Mouse (Mus musculus) intestine, embryonic 14.5 days (tissue): ENCODE measurements around the gene Ifi206. TPM values are rescaled to one million over a fixed set of nuclear protein-coding genes. Genes with fewer than 3 reads are reported as not detected.

Experiments used
- ATAC-seq: fragments of 200-750 bp; cut with Nextera tagmentation; replicated peaks from 2 replicates; pipeline ENCODE4 v1.8.0; 2017; ENCODE audit warnings: low read depth, moderate number of reproducible peaks, moderate TSS enrichment, moderate library complexity; ENCODE audit not compliant: low FRiP score, low TSS enrichment
- DNase-seq: peaks from one replicate; pipeline ENCODE4 v3.0.0-alpha.2; 2018; ENCODE audit warnings: low spot score
- H3K27ac ChIP-seq: fragments of 300-500 bp; sonication (generic); 2 replicates; pipeline ENCODE4 v1.5.1; 2014; ENCODE audit warnings: low read depth, mild to moderate bottlenecking, control low read depth
- H3K27me3 ChIP-seq: fragments of 300-500 bp; sonication (generic); replicated peaks from 2 replicates; pipeline ENCODE4 v1.6.1; 2014; ENCODE audit warnings: low read length, control low read depth; ENCODE audit not compliant: control insufficient read depth, insufficient read depth
- H3K36me3 ChIP-seq: fragments of 300-500 bp; sonication (generic); 2 replicates; pipeline ENCODE4 v1.6.1; 2014; ENCODE audit warnings: low read length, control low read depth; ENCODE audit not compliant: control insufficient read depth, insufficient read depth
- H3K4me1 ChIP-seq: fragments of 300-500 bp; sonication (generic); replicated peaks from 2 replicates; pipeline ENCODE4 v1.6.1; 2014; ENCODE audit warnings: low read length, control low read depth, mixed read lengths; ENCODE audit not compliant: control insufficient read depth, insufficient read depth
- H3K4me2 ChIP-seq: fragments of 300-500 bp; sonication (generic); 2 replicates; pipeline ENCODE4 v1.6.1; 2014; ENCODE audit warnings: low read length
- H3K4me3 ChIP-seq: fragments of 300-500 bp; sonication (generic); 2 replicates; pipeline ENCODE4 v1.5.1; 2014; ENCODE audit warnings: low read depth, low read length, control low read depth, mixed read lengths
- H3K9ac ChIP-seq: fragments of 300-500 bp; sonication (generic); 2 replicates; pipeline ENCODE4 v1.6.1; 2014; ENCODE audit warnings: mild to moderate bottlenecking, low read length
- H3K9me3 ChIP-seq: fragments of 300-500 bp; sonication (generic); 2 replicates; pipeline ENCODE4 v1.6.1; 2016; ENCODE audit warnings: low read length, control low read depth; ENCODE audit not compliant: control insufficient read depth
- WGBS: fragments of 180-500 bp; shearing (Covaris S2); extraction: QIAGEN DNeasy Blood & Tissue Kit; methylation state at CpG from one replicate; pipeline ENCODE4 v1.1.7; 2014; 5-methylcytosine and 5-hydroxymethylcytosine counted together
- polyA plus RNA-seq: library from polyadenylated mRNA; unstranded; fragments of >200 nt; fragmentation: Nextera tagmentation; extraction: Ambion mirVana; gene quantifications from 2 replicates; pipeline ENCODE4 v1.2.1, GENCODE M21; 2014

The Ifi206 gene
- polyA plus RNA-seq, 1 experiment from 2014 or later = 0.18 TPM

DNA sequence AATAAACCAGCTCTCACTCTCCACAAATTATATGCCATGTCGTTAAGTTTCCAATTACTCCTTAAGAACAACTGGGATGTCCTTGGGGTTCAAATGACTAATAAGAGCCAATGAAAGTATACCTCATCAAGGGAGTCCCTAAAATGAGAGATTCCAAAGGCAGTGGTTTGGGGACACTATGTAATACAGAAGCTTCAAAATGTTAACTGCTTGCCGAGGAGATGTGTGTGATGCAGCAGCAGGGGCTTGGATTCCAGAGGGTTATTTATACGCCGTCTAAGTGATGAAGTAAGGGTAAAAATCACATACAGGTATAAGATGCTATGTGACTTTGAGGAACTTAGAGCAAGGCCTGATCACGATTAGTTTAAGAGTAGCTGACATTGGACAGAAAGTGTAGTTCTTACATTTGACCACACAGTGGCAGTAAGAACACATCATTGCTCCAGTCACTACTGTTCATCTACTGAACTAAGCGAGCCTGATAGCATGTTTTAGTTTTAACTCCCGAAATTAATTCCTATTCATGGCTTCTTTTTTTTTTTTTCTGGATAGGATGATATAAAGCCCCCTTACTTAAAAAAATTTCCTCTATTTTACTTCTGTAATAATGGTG is 34.6 kb downstream of the Ifi206 start:
- Histone ChIP-seq H3K9me3 (no peaks in the 10 kb centered on the region), H3K36me3 (no peaks in the 10 kb centered on the region), H3K27me3 (no peaks in the 10 kb centered on the region), H3K4me1 (no peaks in the 10 kb centered on the region), H3K9ac (no peak overlapping the region), H3K4me2 (no peak overlapping the region), H3K4me3 (no peak overlapping the region), H3K27ac (no peak overlapping the region)
- no peak for DNase-seq
- WGBS = 53% methylated on average over 7 of the region's 7 CpGs
- ATAC-seq = peak; percentile 78

DNA sequence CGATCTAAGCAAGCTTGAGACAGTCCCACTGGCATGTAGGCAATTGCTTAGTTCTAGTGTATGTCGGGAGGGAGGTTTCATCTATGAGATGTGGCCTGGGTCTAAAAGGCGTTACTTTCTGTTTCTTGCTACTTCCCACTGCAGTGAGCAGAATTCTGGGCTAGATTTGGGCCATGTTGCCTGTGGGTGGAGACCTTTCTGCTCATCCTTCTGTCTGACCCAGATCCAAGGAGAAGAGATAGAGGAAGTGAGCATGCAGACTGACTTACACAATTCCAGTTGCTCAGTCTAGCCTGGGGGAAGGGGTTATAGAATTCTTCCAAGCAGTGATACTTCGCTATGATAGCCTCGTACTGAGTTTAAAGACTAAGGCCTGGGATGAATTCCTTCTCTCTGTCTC is 39.2 kb downstream of the Ifi206 start:
- Histone ChIP-seq H3K4me1 (no peaks in the 10 kb centered on the region), H3K4me3 (no peak overlapping the region), H3K9ac (no peak overlapping the region), H3K27me3 (no peaks in the 10 kb centered on the region), H3K27ac (no peak overlapping the region), H3K9me3 (no peaks in the 10 kb centered on the region), H3K4me2 (no peak overlapping the region), H3K36me3 (no peaks in the 10 kb centered on the region)
- DNase-seq (no peak), ATAC-seq (no peak)
- 82% methylated on average over 5 of the region's 5 CpGs for WGBS

- no peak for DNase-seq
- Histone ChIP-seq H3K9me3 (no peaks in the 10 kb centered on the region), H3K4me1 (no peaks in the 10 kb centered on the region), H3K4me3 (no peak overlapping the region), H3K27ac (no peak overlapping the region), H3K36me3 (no peaks in the 10 kb centered on the region), H3K9ac (no peak overlapping the region), H3K27me3 (no peaks in the 10 kb centered on the region), H3K4me2 (no peak overlapping the region)
- 91% methylated on average over 4 of the region's 4 CpGs for WGBS
- ATAC-seq = no peak
Observed at GRCm38 (mm10) chr1:173450621-173451020, 40.2 kb downstream of the Ifi206 start.

DNA sequence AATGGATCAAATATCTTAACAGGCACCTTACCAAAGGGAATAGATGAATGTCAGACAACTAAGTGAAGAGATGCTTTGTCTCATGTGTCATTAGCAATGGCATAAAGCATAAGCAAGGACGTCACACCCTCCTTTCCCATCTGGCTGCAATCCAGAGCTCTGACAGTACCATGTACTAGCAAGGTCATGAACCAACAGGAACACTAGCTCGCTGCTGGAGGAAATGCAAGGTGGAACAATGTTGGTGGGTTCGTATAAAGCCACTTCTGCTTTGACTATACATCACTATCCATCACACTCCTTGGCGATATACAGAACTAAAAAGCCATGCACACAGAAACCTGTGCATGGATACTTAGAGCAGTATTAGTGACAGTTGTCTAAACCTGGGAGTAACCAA is 43.8 kb downstream of the Ifi206 start:
- Histone ChIP-seq H3K9ac (no peak overlapping the region), H3K27ac (no peak overlapping the region), H3K4me3 (no peak overlapping the region), H3K36me3 (no peaks in the 10 kb centered on the region), H3K27me3 (no peaks in the 10 kb centered on the region), H3K9me3 (no peaks in the 10 kb centered on the region), H3K4me1 (no peaks in the 10 kb centered on the region), H3K4me2 (no peak overlapping the region)
- DNase-seq (no peak), ATAC-seq (no peak)
- WGBS = 57% methylated on average over 4 of the region's 4 CpGs

GRCm38 (mm10) chr1:173443061-173443460 is 47.8 kb downstream of the Ifi206 start:
- Histone ChIP-seq H3K27me3 (no peaks in the 10 kb centered on the region), H3K4me2 (no peak overlapping the region), H3K9ac (no peak overlapping the region), H3K27ac (no peak overlapping the region), H3K4me3 (no peak overlapping the region), H3K9me3 (no peaks in the 10 kb centered on the region), H3K36me3 (no peaks in the 10 kb centered on the region), H3K4me1 (no peaks in the 10 kb centered on the region)
- WGBS = 93% methylated on average over 1 of the region's 1 CpGs
- ATAC-seq (no peak), DNase-seq (no peak)

GRCm38 (mm10) chr1:173441210-173441609 is 49.6 kb downstream of the Ifi206 start:
- no peak for DNase-seq
- no peaks in the 10 kb centered on the region for H3K9me3 ChIP-seq
- no peak for ATAC-seq
- no peak overlapping the region for H3K9ac ChIP-seq
- WGBS = 69% methylated on average over 4 of the region's 4 CpGs
- no peak overlapping the region for H3K4me2 ChIP-seq
- H3K27me3 ChIP-seq = no peaks in the 10 kb centered on the region
- H3K4me3 ChIP-seq = no peak overlapping the region
- no peak overlapping the region for H3K27ac ChIP-seq
- no peaks in the 10 kb centered on the region for H3K4me1 ChIP-seq
- H3K36me3 ChIP-seq = no peaks in the 10 kb centered on the region

DNA sequence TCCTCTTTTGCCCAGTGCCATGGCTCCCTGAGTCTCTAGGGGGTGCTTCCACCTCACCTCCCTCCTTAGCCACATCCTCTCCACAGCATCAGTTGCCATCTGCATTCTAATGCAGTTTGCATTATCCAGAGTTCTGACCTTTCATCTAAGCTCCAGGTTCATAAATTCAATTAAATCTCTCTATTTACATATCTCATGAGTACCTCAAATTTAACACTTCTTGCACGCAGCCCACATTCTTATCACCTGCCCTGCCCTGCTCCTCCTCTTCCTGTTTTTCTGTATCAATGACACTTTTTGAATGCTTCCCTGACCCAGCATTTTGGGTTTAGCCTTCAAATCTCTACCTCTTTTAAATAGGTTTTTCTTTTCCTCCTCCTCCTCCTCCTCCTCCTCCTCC is 50.2 kb downstream of the Ifi206 start:
- 50% methylated on average over 1 of the region's 1 CpGs for WGBS
- H3K9me3 ChIP-seq = no peaks in the 10 kb centered on the region
- ATAC-seq = no peak

DNA sequence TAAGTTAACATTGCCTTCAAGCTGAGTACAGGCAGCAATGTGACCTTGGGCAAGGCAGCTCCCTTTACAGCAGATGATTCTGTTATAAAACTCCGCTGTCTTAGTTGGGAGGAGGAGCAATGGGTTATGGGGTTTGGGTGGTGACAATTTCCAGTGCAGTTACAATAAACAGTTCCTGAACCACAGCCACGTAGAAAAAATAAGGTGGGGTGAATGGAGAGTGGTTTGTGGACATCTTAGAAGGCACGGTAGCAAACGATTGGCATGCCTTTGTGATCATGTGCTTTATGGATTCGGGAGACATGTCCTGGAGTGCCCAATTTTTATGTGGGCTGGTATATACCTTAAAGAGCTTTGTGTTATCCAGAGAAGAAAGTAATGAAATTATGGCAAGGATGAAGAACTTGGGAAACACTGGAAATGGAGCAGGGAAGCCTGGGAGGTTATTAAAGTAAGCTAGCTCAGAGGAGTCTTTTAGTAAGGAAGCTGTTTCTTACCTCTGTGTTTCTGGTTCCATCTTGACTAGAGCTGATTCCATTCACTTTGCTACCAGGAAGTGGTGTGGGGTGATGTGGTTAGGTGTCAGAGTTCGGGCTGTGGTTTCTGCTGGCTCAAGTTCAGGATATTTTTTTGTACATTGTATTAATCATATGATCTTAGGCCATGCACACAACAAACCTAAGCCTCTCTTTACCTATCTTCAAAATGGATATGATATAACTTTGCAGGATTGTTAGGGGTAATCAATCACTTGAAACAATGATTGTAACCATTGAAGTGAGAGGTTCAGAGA is 53.5 kb downstream of the Ifi206 start:
- Histone ChIP-seq H3K9ac (no peak overlapping the region), H3K27me3 (no peaks in the 10 kb centered on the region), H3K4me1 (no peaks in the 10 kb centered on the region), H3K4me2 (no peak overlapping the region), H3K9me3 (no peaks in the 10 kb centered on the region), H3K4me3 (no peak overlapping the region), H3K27ac (no peak overlapping the region), H3K36me3 (no peaks in the 10 kb centered on the region)
- no peak for ATAC-seq
- no peak for DNase-seq
- 62% methylated on average over 6 of the region's 6 CpGs for WGBS

More for the DNA sequence above, 50.2 kb downstream of the Ifi206 start:
- H3K4me3 ChIP-seq = no peak overlapping the region
- no peak overlapping the region for H3K27ac ChIP-seq
- H3K4me2 ChIP-seq = no peak overlapping the region
- no peak for DNase-seq
- H3K4me1 ChIP-seq = no peaks in the 10 kb centered on the region
- no peaks in the 10 kb centered on the region for H3K27me3 ChIP-seq
- no peak overlapping the region for H3K9ac ChIP-seq
- H3K36me3 ChIP-seq = no peaks in the 10 kb centered on the region

DNA sequence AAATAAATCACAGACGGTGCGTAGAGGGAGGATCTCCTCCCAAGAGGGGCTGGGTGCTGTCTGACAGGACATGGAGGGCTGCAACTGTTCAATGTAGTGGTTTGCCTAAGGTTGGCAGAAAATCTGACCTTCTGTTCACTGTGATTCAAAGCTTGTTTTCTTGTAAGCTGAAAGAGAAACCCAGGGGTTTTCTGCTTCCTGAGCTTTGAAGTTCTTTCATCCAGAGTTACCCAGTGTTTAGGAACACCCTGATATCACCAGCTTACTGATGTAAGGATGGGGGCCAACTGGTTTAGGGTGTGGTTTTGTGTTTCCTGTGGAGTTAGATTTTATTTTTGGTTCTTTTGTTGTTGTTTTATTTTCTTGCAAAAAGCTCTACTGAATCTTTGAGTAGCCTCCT is 58.4 kb downstream of the Ifi206 start:
- ATAC-seq (no peak), DNase-seq (no peak)
- no peak overlapping the region for H3K4me2 ChIP-seq
- WGBS = 68% methylated on average over 2 of the region's 2 CpGs
- no peaks in the 10 kb centered on the region for H3K27me3 ChIP-seq
- H3K9ac ChIP-seq = no peak overlapping the region
- H3K27ac ChIP-seq = no peak overlapping the region
- no peaks in the 10 kb centered on the region for H3K36me3 ChIP-seq
- no peaks in the 10 kb centered on the region for H3K4me1 ChIP-seq
- no peak overlapping the region for H3K4me3 ChIP-seq
- H3K9me3 ChIP-seq = no peaks in the 10 kb centered on the region
